Comparison of ENCODE assay signal across 25 mouse cellular contexts in genomic region chr9:56714391-56714790, GRCm38 (mm10).
"Had no signal": no experiment of that assay in that cellular context is flagged by ENCODE, and none has a peak within 500 bp of the region (broad histone marks: within the 10 kb centered on the region; RNA-seq: fewer than 3 reads in every experiment).

No protein-coding gene starts in this region.

- H3K4me2 ChIP-seq: intestine, embryonic 15.5 days; kidney, embryonic 15.5 days; limb, embryonic 13.5 days; liver, embryonic 12.5 days; liver, embryonic 15.5 days; lung, embryonic 15.5 days; midbrain, embryonic 11.5 days; midbrain, embryonic 15.5 days; neural tube, embryonic 12.5 days; neural tube, embryonic 15.5 days had no signal

- H3K4me3 ChIP-seq: intestine, embryonic 15.5 days; kidney, embryonic 15.5 days; limb, embryonic 10.5 days; limb, embryonic 13.5 days; liver, embryonic 12.5 days; liver, embryonic 15.5 days; lung, embryonic 15.5 days; megakaryocyte, embryonic 14.5 days; midbrain, embryonic 15.5 days; neural tube, embryonic 12.5 days; neural tube, embryonic 15.5 days had no signal

- DNase-seq: kidney, adult 11 months; kidney, adult 8-10 months; kidney, postnatal 10 days; kidney, postnatal 36 days; layer of hippocampus, postnatal 36 days; liver; right cerebral cortex, adult 18-20 months; right cerebral cortex, postnatal 14 days; right cerebral cortex, postnatal 4 days; thymus, adult 2 months; thymus, postnatal 14 days; thymus, postnatal 4 days had no signal

- H3K9ac ChIP-seq: intestine, embryonic 15.5 days; kidney, embryonic 15.5 days; limb, embryonic 13.5 days; liver, embryonic 12.5 days; liver, embryonic 15.5 days; lung, embryonic 15.5 days; midbrain, embryonic 15.5 days; neural tube, embryonic 12.5 days; neural tube, embryonic 15.5 days had no signal

- ATAC-seq: intestine, embryonic 15.5 days; liver, embryonic 12.5 days; midbrain, embryonic 15.5 days had no signal

- H3K36me3 ChIP-seq: intestine, embryonic 15.5 days; kidney, embryonic 15.5 days; limb, embryonic 10.5 days; limb, embryonic 13.5 days; liver, embryonic 12.5 days; liver, embryonic 15.5 days; lung, embryonic 15.5 days; midbrain, embryonic 15.5 days; neural tube, embryonic 12.5 days; neural tube, embryonic 15.5 days had no signal

- H3K9me3 ChIP-seq: intestine, embryonic 15.5 days; kidney, embryonic 15.5 days; limb, embryonic 10.5 days; limb, embryonic 13.5 days; liver, embryonic 12.5 days; liver, embryonic 15.5 days; lung, embryonic 15.5 days; megakaryocyte, embryonic 14.5 days; midbrain, embryonic 15.5 days; neural tube, embryonic 12.5 days; neural tube, embryonic 15.5 days had no signal

- H3K27me3 ChIP-seq: kidney, embryonic 15.5 days; liver, embryonic 12.5 days; liver, embryonic 15.5 days; lung, embryonic 15.5 days; midbrain, embryonic 15.5 days; neural tube, embryonic 12.5 days; neural tube, embryonic 15.5 days had no signal

- H3K4me1 ChIP-seq: intestine, embryonic 15.5 days; limb, embryonic 10.5 days; limb, embryonic 13.5 days; liver, embryonic 12.5 days; liver, embryonic 15.5 days; lung, embryonic 15.5 days; megakaryocyte, embryonic 14.5 days; midbrain, embryonic 15.5 days had no signal

- H3K27ac ChIP-seq: intestine, embryonic 15.5 days; kidney, embryonic 15.5 days; limb, embryonic 10.5 days; limb, embryonic 13.5 days; liver, embryonic 12.5 days; liver, embryonic 15.5 days; lung, embryonic 15.5 days; midbrain, embryonic 15.5 days; neural tube, embryonic 12.5 days; neural tube, embryonic 15.5 days; stomach, postnatal 0 days had no signal
